Mouse (Mus musculus): ENCODE data around the gene Stk32b. TPM values are rescaled to one million over a fixed set of nuclear protein-coding genes. Genes with fewer than 3 reads are reported as not detected.

Stk32b gene
- polyA plus RNA-seq (2014; fragmentation: Nextera tagmentation; extraction: Ambion mirVana), result 10.2 and 11.6 TPM in 2 replicates

GRCm38 (mm10) chr5:37716505-37717372 lies at the start of gene Stk32b:
TSS of gene Stk32b (minus strand) at chr5:37717171.
- H3K27me3 ChIP-seq (ENCODE audit: control insufficient read depth, insufficient read depth, low read length), result no peaks in the 10 kb centered on the region; the same call in 1 of the 2 replicates
- H3K4me2 ChIP-seq (ENCODE audit: low read depth), result peak within 1 kb of the TSS; percentile 79
- H3K9ac ChIP-seq (ENCODE audit: low read length), result peak within 1 kb of the TSS; percentile 51
- ATAC-seq (ENCODE audit: insufficient read depth, low FRiP score, low TSS enrichment) (peak; percentile 85), DNase-seq (ENCODE audit: low spot score) (peak; percentile 77)
- under 1% methylated on average over 40 of the region's 40 CpGs for WGBS
- H3K4me3 ChIP-seq (ENCODE audit: low read depth, low read length), result peak within 1 kb of the TSS; percentile 39
- 0 out of 2 replicates have a peak within 1 kb of the TSS, but pooled peaks have one; percentile 27 for H3K27ac ChIP-seq (ENCODE audit: low read depth, low read length)
- no peaks in the 10 kb centered on the region for H3K36me3 ChIP-seq (ENCODE audit: control insufficient read depth, insufficient read depth, low read length)
- no peaks in the 10 kb centered on the region for H3K9me3 ChIP-seq (ENCODE audit: control insufficient read depth, low read length)
- H3K4me1 ChIP-seq (ENCODE audit: control insufficient read depth, insufficient read depth, low read length), result 0 out of 2 replicates have a peak, but pooled peaks cover 2% of the 10 kb centered on the region

GRCm38 (mm10) chr5:37765851-37766250 lies 48.9 kb upstream of the Stk32b start:
- Histone ChIP-seq H3K27ac (ENCODE audit: low read depth, low read length) (no peak overlapping the region), H3K4me1 (ENCODE audit: control insufficient read depth, insufficient read depth, low read length) (0 out of 2 replicates have a peak, but pooled peaks cover 3% of the 10 kb centered on the region), H3K9me3 (ENCODE audit: control insufficient read depth, low read length) (no peaks in the 10 kb centered on the region), H3K36me3 (ENCODE audit: control insufficient read depth, insufficient read depth, low read length) (no peaks in the 10 kb centered on the region), H3K4me2 (ENCODE audit: low read depth) (no peak overlapping the region), H3K4me3 (ENCODE audit: low read depth, low read length) (no peak overlapping the region), H3K9ac (ENCODE audit: low read length) (no peak overlapping the region), H3K27me3 (ENCODE audit: control insufficient read depth, insufficient read depth, low read length) (no peaks in the 10 kb centered on the region)
- DNase-seq (ENCODE audit: low spot score), result no peak
- 38% methylated on average over 8 of the region's 8 CpGs for WGBS
- ATAC-seq (ENCODE audit: insufficient read depth, low FRiP score, low TSS enrichment), result no peak

- Histone ChIP-seq H3K9ac (ENCODE audit: low read length) (no peak overlapping the region), H3K4me3 (ENCODE audit: low read depth, low read length) (no peak overlapping the region), H3K27ac (ENCODE audit: low read depth, low read length) (no peak overlapping the region), H3K36me3 (ENCODE audit: control insufficient read depth, insufficient read depth, low read length) (no peaks in the 10 kb centered on the region), H3K4me1 (ENCODE audit: control insufficient read depth, insufficient read depth, low read length) (0 out of 2 replicates have a peak, but pooled peaks cover 3% of the 10 kb centered on the region), H3K9me3 (ENCODE audit: control insufficient read depth, low read length) (no peaks in the 10 kb centered on the region), H3K27me3 (ENCODE audit: control insufficient read depth, insufficient read depth, low read length) (no peaks in the 10 kb centered on the region), H3K4me2 (ENCODE audit: low read depth) (no peak overlapping the region)
- ATAC-seq (ENCODE audit: insufficient read depth, low FRiP score, low TSS enrichment) (no peak), DNase-seq (ENCODE audit: low spot score) (no peak)
- WGBS, result 90% methylated on average over 3 of the region's 3 CpGs
Measured at GRCm38 (mm10) chr5:37762046-37762445, 45.1 kb upstream of the Stk32b start.

- Histone ChIP-seq H3K9ac (ENCODE audit: low read length) (no peak overlapping the region), H3K27me3 (ENCODE audit: control insufficient read depth, insufficient read depth, low read length) (no peaks in the 10 kb centered on the region), H3K4me1 (ENCODE audit: control insufficient read depth, insufficient read depth, low read length) (no peaks in the 10 kb centered on the region), H3K27ac (ENCODE audit: low read depth, low read length) (no peak overlapping the region), H3K4me2 (ENCODE audit: low read depth) (no peak overlapping the region), H3K36me3 (ENCODE audit: control insufficient read depth, insufficient read depth, low read length) (no peaks in the 10 kb centered on the region), H3K9me3 (ENCODE audit: control insufficient read depth, low read length) (no peaks in the 10 kb centered on the region), H3K4me3 (ENCODE audit: low read depth, low read length) (no peak overlapping the region)
- no peak for ATAC-seq (ENCODE audit: insufficient read depth, low FRiP score, low TSS enrichment)
- WGBS, result 75% methylated on average over 7 of the region's 7 CpGs
- no peak for DNase-seq (ENCODE audit: low spot score)
Measured at GRCm38 (mm10) chr5:37753366-37753765, 36.4 kb upstream of the Stk32b start.

GRCm38 (mm10) chr5:37752027-37752967 lies 35.3 kb upstream of the Stk32b start:
- 62% methylated on average over 8 of the region's 8 CpGs for WGBS
- no peak overlapping the region for H3K27ac ChIP-seq (ENCODE audit: low read depth, low read length)
- H3K4me3 ChIP-seq (ENCODE audit: low read depth, low read length), result no peak overlapping the region
- H3K4me2 ChIP-seq (ENCODE audit: low read depth), result no peak overlapping the region
- ATAC-seq (ENCODE audit: insufficient read depth, low FRiP score, low TSS enrichment) (0 out of 2 replicates have a peak, but pooled peaks have one; percentile 45), DNase-seq (ENCODE audit: low spot score) (peak; percentile 73)
- no peaks in the 10 kb centered on the region for H3K9me3 ChIP-seq (ENCODE audit: control insufficient read depth, low read length)
- H3K9ac ChIP-seq (ENCODE audit: low read length), result no peak overlapping the region
- no peaks in the 10 kb centered on the region for H3K36me3 ChIP-seq (ENCODE audit: control insufficient read depth, insufficient read depth, low read length)
- no peaks in the 10 kb centered on the region for H3K27me3 ChIP-seq (ENCODE audit: control insufficient read depth, insufficient read depth, low read length)
- no peaks in the 10 kb centered on the region for H3K4me1 ChIP-seq (ENCODE audit: control insufficient read depth, insufficient read depth, low read length)

GRCm38 (mm10) chr5:37743889-37744707 lies 27.1 kb upstream of the Stk32b start:
- Histone ChIP-seq H3K9ac (ENCODE audit: low read length) (no peak overlapping the region), H3K4me3 (ENCODE audit: low read depth, low read length) (no peak overlapping the region), H3K4me1 (ENCODE audit: control insufficient read depth, insufficient read depth, low read length) (no peaks in the 10 kb centered on the region), H3K4me2 (ENCODE audit: low read depth) (no peak overlapping the region), H3K27me3 (ENCODE audit: control insufficient read depth, insufficient read depth, low read length) (no peaks in the 10 kb centered on the region), H3K36me3 (ENCODE audit: control insufficient read depth, insufficient read depth, low read length) (no peaks in the 10 kb centered on the region), H3K9me3 (ENCODE audit: control insufficient read depth, low read length) (no peaks in the 10 kb centered on the region), H3K27ac (ENCODE audit: low read depth, low read length) (no peak overlapping the region)
- 81% methylated on average over 13 of the region's 13 CpGs for WGBS
- no peak for ATAC-seq (ENCODE audit: insufficient read depth, low FRiP score, low TSS enrichment)
- no peak for DNase-seq (ENCODE audit: low spot score)

- Histone ChIP-seq H3K27ac (ENCODE audit: low read depth, low read length) (no peak overlapping the region), H3K27me3 (ENCODE audit: control insufficient read depth, insufficient read depth, low read length) (no peaks in the 10 kb centered on the region), H3K4me1 (ENCODE audit: control insufficient read depth, insufficient read depth, low read length) (no peaks in the 10 kb centered on the region), H3K9ac (ENCODE audit: low read length) (no peak overlapping the region), H3K9me3 (ENCODE audit: control insufficient read depth, low read length) (no peaks in the 10 kb centered on the region), H3K4me2 (ENCODE audit: low read depth) (no peak overlapping the region), H3K4me3 (ENCODE audit: low read depth, low read length) (no peak overlapping the region), H3K36me3 (ENCODE audit: control insufficient read depth, insufficient read depth, low read length) (no peaks in the 10 kb centered on the region)
- 70% methylated on average over 7 of the region's 7 CpGs for WGBS
- ATAC-seq (ENCODE audit: insufficient read depth, low FRiP score, low TSS enrichment) (no peak), DNase-seq (ENCODE audit: low spot score) (no peak)
Measured at GRCm38 (mm10) chr5:37736213-37736612, 19.2 kb upstream of the Stk32b start.

GRCm38 (mm10) chr5:37735224-37735623 lies 18.3 kb upstream of the Stk32b start, which contains the start of gene Cytl1:
TSS of gene Cytl1 (plus strand) at chr5:37735519.
- WGBS, result 41% methylated on average over 5 of the region's 5 CpGs
- DNase-seq (ENCODE audit: low spot score) (no peak), ATAC-seq (ENCODE audit: insufficient read depth, low FRiP score, low TSS enrichment) (no peak)
- no peak within 1 kb of the TSS for H3K9ac ChIP-seq (ENCODE audit: low read length)
- H3K27ac ChIP-seq (ENCODE audit: low read depth, low read length), result no peak within 1 kb of the TSS
- H3K4me2 ChIP-seq (ENCODE audit: low read depth), result no peak within 1 kb of the TSS
- H3K4me3 ChIP-seq (ENCODE audit: low read depth, low read length), result no peak within 1 kb of the TSS
- H3K27me3 ChIP-seq (ENCODE audit: control insufficient read depth, insufficient read depth, low read length), result no peaks in the 10 kb centered on the region
- no peaks in the 10 kb centered on the region for H3K4me1 ChIP-seq (ENCODE audit: control insufficient read depth, insufficient read depth, low read length)
- no peaks in the 10 kb centered on the region for H3K9me3 ChIP-seq (ENCODE audit: control insufficient read depth, low read length)
- H3K36me3 ChIP-seq (ENCODE audit: control insufficient read depth, insufficient read depth, low read length), result no peaks in the 10 kb centered on the region

All from neural tube, embryonic 11.5 days (tissue).